Mouse (Mus musculus) heart, embryonic 16.5 days (tissue): ENCODE measurements around the gene Dab1. TPM values are rescaled to one million over a fixed set of nuclear protein-coding genes. Genes with fewer than 3 reads are reported as not detected.

ENCODE experiments used
- ATAC-seq: fragments of 200-750 bp; cut with Nextera tagmentation; replicated peaks from 2 replicates; pipeline ENCODE4 v1.8.0; 2017; ENCODE audit warnings: moderate number of reproducible peaks; ENCODE audit not compliant: insufficient read depth, low FRiP score; ENCODE audit errors: extremely low read depth
- H3K27ac ChIP-seq: fragments of 300-500 bp; sonication (generic); 2 replicates; pipeline ENCODE4 v1.5.1; 2014; ENCODE audit warnings: mild to moderate bottlenecking, low read length, control low read depth, moderate library complexity
- H3K27me3 ChIP-seq: fragments of 300-500 bp; sonication (generic); 2 replicates; pipeline ENCODE4 v1.6.1; 2014; ENCODE audit warnings: low read length, mixed read lengths; ENCODE audit not compliant: control insufficient read depth, insufficient read depth
- H3K36me3 ChIP-seq: fragments of 300-500 bp; sonication (generic); 2 replicates; pipeline ENCODE4 v1.6.1; 2014; ENCODE audit not compliant: control insufficient read depth, insufficient read depth
- H3K4me1 ChIP-seq: fragments of 300-500 bp; sonication (generic); 2 replicates; pipeline ENCODE4 v1.6.1; 2014; ENCODE audit warnings: low read length, mixed read lengths; ENCODE audit not compliant: control insufficient read depth, insufficient read depth
- H3K4me2 ChIP-seq: fragments of 300-500 bp; sonication (generic); 2 replicates; pipeline ENCODE4 v1.6.1; 2014; ENCODE audit warnings: low read depth, mild to moderate bottlenecking, control low read depth, low read length
- H3K4me3 ChIP-seq: fragments of 300-500 bp; sonication (generic); 2 replicates; pipeline ENCODE4 v1.5.1; 2014; ENCODE audit warnings: mild to moderate bottlenecking, control low read depth, low read length
- H3K9ac ChIP-seq: fragments of 300-500 bp; sonication (generic); 2 replicates; pipeline ENCODE4 v1.6.1; 2014; ENCODE audit warnings: low read length, control low read depth
- H3K9me3 ChIP-seq: fragments of 300-500 bp; sonication (generic); replicated peaks from 2 replicates; pipeline ENCODE4 v1.6.1; 2016; ENCODE audit warnings: low read length; ENCODE audit not compliant: control insufficient read depth
- WGBS: fragments of 180-500 bp; shearing (Covaris S2); extraction: QIAGEN DNeasy Blood & Tissue Kit; methylation state at CpG from one replicate; pipeline ENCODE4 v1.1.7; 2014; 5-methylcytosine and 5-hydroxymethylcytosine counted together
- polyA plus RNA-seq: library from polyadenylated mRNA; unstranded; fragments of >200 nt; fragmentation: Nextera tagmentation; extraction: Ambion mirVana; gene quantifications from 2 replicates; pipeline ENCODE4 v1.2.1, GENCODE M21; 2015

Gene Dab1
- polyA plus RNA-seq, 1 experiment from 2014 or later: 0.85 TPM

- H3K9ac ChIP-seq: no peak overlapping the region
- H3K27me3 ChIP-seq: no peaks in the 10 kb centered on the region
- no peaks in the 10 kb centered on the region for H3K9me3 ChIP-seq
- no peak overlapping the region for H3K4me2 ChIP-seq
- no peak overlapping the region for H3K4me3 ChIP-seq
- H3K36me3 ChIP-seq: no peaks in the 10 kb centered on the region
- H3K4me1 ChIP-seq: no peaks in the 10 kb centered on the region
- no peak for ATAC-seq
- no peak overlapping the region for H3K27ac ChIP-seq
Measured at GRCm38 (mm10) chr4:104111614-104112013, 492.5 kb downstream of the Dab1 start.

- 83% methylated on average over 13 of the region's 13 CpGs for WGBS
- ATAC-seq: no peak
Measured at GRCm38 (mm10) chr4:104113209-104114005, 494.2 kb downstream of the Dab1 start.

DNA sequence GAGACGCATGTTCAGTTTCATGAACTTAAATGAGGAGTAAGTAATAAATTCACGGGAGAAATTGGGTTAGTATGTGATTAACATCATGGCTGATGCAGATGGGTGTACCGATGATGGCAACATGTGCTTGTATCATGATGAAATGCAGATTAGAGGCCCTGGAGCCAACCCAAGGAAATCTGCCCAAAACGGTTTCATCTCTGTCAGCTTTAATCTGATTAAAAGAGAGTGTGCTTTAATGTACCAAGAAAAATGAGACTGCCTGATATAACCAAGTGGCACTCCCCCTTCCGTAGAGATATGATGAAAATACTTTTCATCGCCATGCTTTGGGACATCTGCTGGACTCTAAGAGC, 494.8 kb downstream of the Dab1 start:
- H3K27me3 ChIP-seq: no peaks in the 10 kb centered on the region
- H3K4me1 ChIP-seq: no peaks in the 10 kb centered on the region
- no peak overlapping the region for H3K9ac ChIP-seq
- no peaks in the 10 kb centered on the region for H3K9me3 ChIP-seq
- H3K36me3 ChIP-seq: no peaks in the 10 kb centered on the region
- no peak overlapping the region for H3K4me3 ChIP-seq
- no peak overlapping the region for H3K27ac ChIP-seq
- 76% methylated on average over 6 of the region's 6 CpGs for WGBS
- no peak overlapping the region for H3K4me2 ChIP-seq
- ATAC-seq: no peak

More at GRCm38 (mm10) chr4:104113209-104114005, 494.2 kb downstream of the Dab1 start:
- no peak overlapping the region for H3K9ac ChIP-seq
- no peaks in the 10 kb centered on the region for H3K27me3 ChIP-seq
- H3K4me2 ChIP-seq: no peak overlapping the region
- H3K9me3 ChIP-seq: no peaks in the 10 kb centered on the region
- no peak overlapping the region for H3K4me3 ChIP-seq
- H3K27ac ChIP-seq: no peak overlapping the region
- no peaks in the 10 kb centered on the region for H3K4me1 ChIP-seq
- no peaks in the 10 kb centered on the region for H3K36me3 ChIP-seq

DNA sequence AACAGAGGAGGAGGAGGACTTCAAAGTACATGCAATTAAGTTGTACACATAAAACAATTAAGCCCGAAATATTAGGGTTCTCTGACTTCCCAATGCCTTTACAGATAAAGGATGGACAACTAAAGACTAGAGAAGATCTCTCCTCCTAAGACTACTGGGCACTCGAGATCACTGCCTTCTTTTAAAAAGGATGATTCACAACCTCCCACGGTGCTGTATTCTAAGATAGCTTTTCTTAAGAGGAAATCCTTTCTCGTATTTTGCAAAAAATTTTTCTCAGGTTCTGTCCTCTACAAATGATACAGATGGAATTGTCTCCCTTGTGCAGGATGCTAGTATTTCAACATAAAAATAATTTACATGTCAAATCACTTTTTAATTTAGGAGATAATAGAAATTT, 500.9 kb downstream of the Dab1 start:
- no peak overlapping the region for H3K9ac ChIP-seq
- H3K9me3 ChIP-seq: no peaks in the 10 kb centered on the region
- 70% methylated on average over 4 of the region's 4 CpGs for WGBS
- H3K4me3 ChIP-seq: no peak overlapping the region
- no peak overlapping the region for H3K4me2 ChIP-seq
- H3K4me1 ChIP-seq: no peaks in the 10 kb centered on the region
- ATAC-seq: no peak
- no peaks in the 10 kb centered on the region for H3K36me3 ChIP-seq
- no peaks in the 10 kb centered on the region for H3K27me3 ChIP-seq
- H3K27ac ChIP-seq: no peak overlapping the region

- no peak for ATAC-seq
- Histone ChIP-seq H3K9ac (no peak overlapping the region), H3K27ac (no peak overlapping the region), H3K9me3 (no peaks in the 10 kb centered on the region), H3K4me2 (no peak overlapping the region), H3K27me3 (no peaks in the 10 kb centered on the region), H3K4me3 (no peak overlapping the region), H3K4me1 (no peaks in the 10 kb centered on the region), H3K36me3 (no peaks in the 10 kb centered on the region)
- WGBS: 64% methylated on average over 5 of the region's 5 CpGs
Measured at GRCm38 (mm10) chr4:104121959-104122358, 502.8 kb downstream of the Dab1 start.

DNA sequence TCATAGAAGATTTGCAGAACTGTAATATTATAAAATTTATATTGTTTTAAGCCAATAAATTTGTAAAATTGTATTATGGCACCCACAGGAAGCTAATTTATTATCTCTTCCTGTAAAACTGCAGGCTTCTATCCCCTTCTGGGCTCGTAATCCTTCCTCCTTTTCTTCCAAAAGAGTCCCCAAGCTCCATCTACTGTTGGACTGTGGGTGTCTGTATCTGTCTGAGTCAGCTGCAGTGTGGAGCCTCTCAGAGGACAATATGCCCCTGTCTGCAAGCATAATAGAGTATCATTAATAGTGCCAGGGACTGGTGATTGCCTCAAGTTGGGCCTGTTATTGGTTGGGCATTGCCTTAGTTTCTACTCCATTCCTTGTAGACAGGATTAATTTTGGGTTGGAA, 503.2 kb downstream of the Dab1 start:
- no peak overlapping the region for H3K27ac ChIP-seq
- 57% methylated on average over 1 of the region's 1 CpGs for WGBS
- H3K4me1 ChIP-seq: no peaks in the 10 kb centered on the region
- H3K4me3 ChIP-seq: no peak overlapping the region
- no peak overlapping the region for H3K9ac ChIP-seq
- H3K4me2 ChIP-seq: no peak overlapping the region
- no peak for ATAC-seq
- no peaks in the 10 kb centered on the region for H3K27me3 ChIP-seq
- no peaks in the 10 kb centered on the region for H3K9me3 ChIP-seq
- no peaks in the 10 kb centered on the region for H3K36me3 ChIP-seq

DNA sequence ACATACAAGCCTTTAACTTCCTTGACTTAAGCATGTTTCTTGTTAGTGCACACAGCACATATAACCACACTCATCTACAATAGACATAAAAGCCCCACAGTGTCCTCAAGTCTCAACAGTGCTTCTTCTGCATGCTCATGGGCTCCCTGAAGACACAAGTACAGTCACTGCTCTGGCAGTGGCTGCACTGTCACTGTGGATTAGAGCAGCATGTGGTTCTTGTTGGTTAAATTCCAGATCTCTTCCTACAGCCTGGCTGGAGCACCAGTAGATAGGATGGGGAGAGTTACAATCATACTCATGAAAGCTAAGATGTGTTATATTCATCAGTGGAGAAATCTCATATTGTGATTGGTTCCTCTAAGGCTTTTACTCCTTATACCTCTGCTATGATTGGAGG, 534.5 kb downstream of the Dab1 start:
- Histone ChIP-seq H3K36me3 (no peaks in the 10 kb centered on the region), H3K4me3 (no peak overlapping the region), H3K27ac (no peak overlapping the region), H3K27me3 (no peaks in the 10 kb centered on the region), H3K4me1 (no peaks in the 10 kb centered on the region), H3K9me3 (no peaks in the 10 kb centered on the region), H3K9ac (no peak overlapping the region), H3K4me2 (no peak overlapping the region)
- no peak for ATAC-seq

DNA sequence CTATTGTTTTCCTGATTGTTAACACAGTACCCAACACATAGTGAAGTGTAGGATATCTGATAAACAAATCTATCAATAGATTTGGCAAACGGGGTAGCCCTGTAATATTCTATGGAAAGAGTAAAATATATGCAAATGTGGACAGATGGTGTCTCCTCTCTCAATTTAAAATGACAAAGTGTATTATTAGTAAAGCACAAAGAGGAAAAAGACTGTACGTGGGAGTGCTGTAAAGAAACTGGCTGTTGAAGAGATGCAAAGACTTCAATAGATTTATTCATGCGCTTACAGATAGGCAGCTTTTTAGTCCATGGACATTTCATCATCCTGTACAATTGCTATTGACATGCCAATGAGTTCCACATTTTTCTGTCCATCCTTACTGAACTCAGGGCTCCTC, 558.9 kb downstream of the Dab1 start:
- Histone ChIP-seq H3K4me1 (no peaks in the 10 kb centered on the region), H3K4me2 (no peak overlapping the region), H3K9ac (no peak overlapping the region), H3K27me3 (no peaks in the 10 kb centered on the region), H3K36me3 (no peaks in the 10 kb centered on the region), H3K9me3 (0 out of 2 replicates have a peak, but pooled peaks cover 3% of the 10 kb centered on the region), H3K4me3 (no peak overlapping the region), H3K27ac (no peak overlapping the region)
- no peak for ATAC-seq
- 82% methylated on average over 3 of the region's 3 CpGs for WGBS

DNA sequence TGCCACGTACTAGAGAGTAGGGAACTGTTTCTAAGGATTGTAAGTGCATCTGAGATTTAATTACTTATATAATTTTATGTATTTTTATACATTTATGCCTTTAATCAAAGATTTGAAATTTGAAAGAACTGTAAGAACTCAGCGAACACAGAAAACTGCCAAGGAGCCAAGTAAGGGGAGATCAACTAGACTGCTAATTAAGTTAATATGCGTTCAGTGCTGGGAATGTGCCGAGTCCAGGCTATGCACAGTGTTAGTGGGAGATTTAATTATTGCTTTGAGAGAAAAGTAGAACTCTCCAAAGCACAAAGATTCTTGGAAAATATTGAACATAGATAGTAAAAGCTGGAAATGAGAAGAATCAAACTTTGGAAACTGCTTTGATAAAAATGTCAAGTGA, 567.2 kb downstream of the Dab1 start:
- Histone ChIP-seq H3K27ac (no peak overlapping the region), H3K4me3 (no peak overlapping the region), H3K4me1 (no peaks in the 10 kb centered on the region), H3K4me2 (no peak overlapping the region), H3K27me3 (no peaks in the 10 kb centered on the region), H3K9ac (no peak overlapping the region), H3K9me3 (no peaks in the 10 kb centered on the region), H3K36me3 (no peaks in the 10 kb centered on the region)
- 87% methylated on average over 4 of the region's 4 CpGs for WGBS
- no peak for ATAC-seq
